Mouse (Mus musculus): ENCODE data around the gene Spz1.

- TF ChIP-seq POLR2A (IDR thresholded peaks at IDR 0.05; ENCODE audit: low read depth, low read length): peak; percentile 29; the same call in 1 of the 2 replicates
- TF ChIP-seq CTCF (IDR thresholded peaks at IDR 0.05; ENCODE audit: borderline replicate concordance, insufficient read depth, low read length): no peak
Measured at GRCm38 (mm10) chr13:92609486-92610310, 33.7 kb upstream of the Spz1 start.

Measured in embryonic fibroblast, embryonic 13.5 days (primary cell).